Mouse (Mus musculus): ENCODE data around the gene Ccdc154.

DNA sequence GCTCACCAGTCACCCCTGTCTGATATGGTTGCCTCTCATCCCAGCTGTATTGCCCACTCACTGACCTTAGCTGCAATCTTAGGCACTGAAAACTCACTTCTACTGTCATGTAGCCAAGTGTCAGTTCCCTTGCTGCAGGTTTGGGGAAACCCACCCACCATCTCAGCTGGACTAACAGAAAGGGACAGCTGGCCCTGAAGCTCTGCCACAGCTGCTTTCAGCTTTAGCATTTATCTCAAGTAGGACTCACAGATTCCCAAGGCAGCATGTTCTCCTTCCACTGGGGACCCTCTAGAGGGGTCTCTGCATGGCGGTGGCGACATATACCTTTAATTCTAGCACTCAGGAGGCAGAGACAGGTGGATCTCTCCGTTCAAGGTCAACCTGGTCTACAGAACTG is 2.5 kb downstream of the Ccdc154 start:
- TF ChIP-seq GATA1 (IDR thresholded peaks at IDR 0.05; ENCODE audit: borderline replicate concordance, low read length) (no peak), FLI1 (IDR thresholded peaks at IDR 0.05; ENCODE audit: low read length) (no peak)

Data from megakaryocyte, embryonic 14.5 days (primary cell).